Mouse (Mus musculus): Measurements from ENCODE around the gene Slc7a7. TPM values are rescaled to one million over a fixed set of nuclear protein-coding genes. Genes with fewer than 3 reads are reported as not detected.
A peak's percentile ranks its signal among the peaks of the same experiment; 100 is the strongest.

Slc7a7 gene
- polyA plus RNA-seq, 1 experiment, result 341 TPM

- 88% methylated on average over 2 of the region's 2 CpGs for WGBS
- TF ChIP-seq CTCF (IDR thresholded peaks at IDR 0.05; ENCODE audit: extremely low read depth, insufficient read length, insufficient replicate concordance, low read depth, low read length), result no peak
- no peak for TF ChIP-seq POLR2A (IDR thresholded peaks at IDR 0.05; ENCODE audit: low read depth, low read length)
These were observed 3.4 kb upstream of the Slc7a7 start for GRCm38 (mm10) chr14:54421014-54421413.

DNA sequence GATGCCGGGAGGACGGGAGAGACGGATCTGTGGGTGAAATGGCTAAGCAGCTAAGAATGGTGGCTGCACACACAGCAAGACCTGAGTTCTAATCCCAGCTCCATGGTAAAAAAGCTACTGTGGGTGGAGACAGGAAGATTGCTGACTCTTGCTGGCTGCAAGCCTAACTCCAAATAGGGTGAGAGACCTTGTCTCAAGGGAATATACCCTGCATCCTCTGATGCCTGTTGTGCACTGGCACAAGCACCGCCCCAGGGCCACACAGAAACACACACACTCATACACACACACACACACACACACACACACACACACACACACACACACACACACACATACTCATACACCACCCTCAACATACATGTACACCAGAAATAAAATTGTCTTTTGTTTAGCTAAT is 750 bp downstream of the Slc7a7 start:
- peaks cover 17% of the 10 kb centered on the region for H3K4me1 ChIP-seq (ENCODE audit: control insufficient read depth, insufficient read depth, insufficient read length, low read length)
- H3K27me3 ChIP-seq (ENCODE audit: control insufficient read depth, insufficient read depth, low read length), result no peaks in the 10 kb centered on the region
- H3K36me3 ChIP-seq (ENCODE audit: control insufficient read depth, insufficient read depth, low read length), result no peaks in the 10 kb centered on the region
- 89% methylated on average over 4 of the region's 4 CpGs for WGBS
- H3K27ac ChIP-seq (ENCODE audit: insufficient read depth, low read depth, low read length), result no peak overlapping the region
- H3K4me3 ChIP-seq (ENCODE audit: low read depth, low read length), result no peak overlapping the region
- TF ChIP-seq CTCF (IDR thresholded peaks at IDR 0.05; ENCODE audit: extremely low read depth, insufficient read length, insufficient replicate concordance, low read depth, low read length) (no peak), POLR2A (IDR thresholded peaks at IDR 0.05; ENCODE audit: low read depth, low read length) (no peak)

More at GRCm38 (mm10) chr14:54421014-54421413, 3.4 kb upstream of the Slc7a7 start:
- Histone ChIP-seq H3K27me3 (ENCODE audit: control insufficient read depth, insufficient read depth, low read length) (no peaks in the 10 kb centered on the region), H3K4me3 (ENCODE audit: low read depth, low read length) (no peak overlapping the region), H3K36me3 (ENCODE audit: control insufficient read depth, insufficient read depth, low read length) (no peaks in the 10 kb centered on the region), H3K4me1 (ENCODE audit: control insufficient read depth, insufficient read depth, insufficient read length, low read length) (no peaks in the 10 kb centered on the region; the same call in 1 of the 2 replicates), H3K27ac (ENCODE audit: insufficient read depth, low read depth, low read length) (no peak overlapping the region)

GRCm38 (mm10) chr14:54416229-54416775 is 1.3 kb downstream of the Slc7a7 start:
- TF ChIP-seq POLR2A (IDR thresholded peaks at IDR 0.05; ENCODE audit: low read depth, low read length) (no peak), CTCF (IDR thresholded peaks at IDR 0.05; ENCODE audit: extremely low read depth, insufficient read length, insufficient replicate concordance, low read depth, low read length) (no peak)
- 76% methylated on average over 5 of the region's 5 CpGs for WGBS
- H3K27ac ChIP-seq (ENCODE audit: insufficient read depth, low read depth, low read length), result no peak overlapping the region
- H3K36me3 ChIP-seq (ENCODE audit: control insufficient read depth, insufficient read depth, low read length), result no peaks in the 10 kb centered on the region
- no peaks in the 10 kb centered on the region for H3K27me3 ChIP-seq (ENCODE audit: control insufficient read depth, insufficient read depth, low read length)
- H3K4me3 ChIP-seq (ENCODE audit: low read depth, low read length), result no peak overlapping the region
- H3K4me1 ChIP-seq (ENCODE audit: control insufficient read depth, insufficient read depth, insufficient read length, low read length), result peaks cover 17% of the 10 kb centered on the region

GRCm38 (mm10) chr14:54415241-54416020 is 2.1 kb downstream of the Slc7a7 start:
- Histone ChIP-seq H3K27ac (ENCODE audit: insufficient read depth, low read depth, low read length) (no peak overlapping the region), H3K4me1 (ENCODE audit: control insufficient read depth, insufficient read depth, insufficient read length, low read length) (peaks cover 19% of the 10 kb centered on the region), H3K36me3 (ENCODE audit: control insufficient read depth, insufficient read depth, low read length) (no peaks in the 10 kb centered on the region), H3K4me3 (ENCODE audit: low read depth, low read length) (no peak overlapping the region), H3K27me3 (ENCODE audit: control insufficient read depth, insufficient read depth, low read length) (no peaks in the 10 kb centered on the region)
- TF ChIP-seq POLR2A (IDR thresholded peaks at IDR 0.05; ENCODE audit: low read depth, low read length) (no peak), CTCF (IDR thresholded peaks at IDR 0.05; ENCODE audit: extremely low read depth, insufficient read length, insufficient replicate concordance, low read depth, low read length) (no peak)
- 34% methylated on average over 13 of the region's 13 CpGs for WGBS

DNA sequence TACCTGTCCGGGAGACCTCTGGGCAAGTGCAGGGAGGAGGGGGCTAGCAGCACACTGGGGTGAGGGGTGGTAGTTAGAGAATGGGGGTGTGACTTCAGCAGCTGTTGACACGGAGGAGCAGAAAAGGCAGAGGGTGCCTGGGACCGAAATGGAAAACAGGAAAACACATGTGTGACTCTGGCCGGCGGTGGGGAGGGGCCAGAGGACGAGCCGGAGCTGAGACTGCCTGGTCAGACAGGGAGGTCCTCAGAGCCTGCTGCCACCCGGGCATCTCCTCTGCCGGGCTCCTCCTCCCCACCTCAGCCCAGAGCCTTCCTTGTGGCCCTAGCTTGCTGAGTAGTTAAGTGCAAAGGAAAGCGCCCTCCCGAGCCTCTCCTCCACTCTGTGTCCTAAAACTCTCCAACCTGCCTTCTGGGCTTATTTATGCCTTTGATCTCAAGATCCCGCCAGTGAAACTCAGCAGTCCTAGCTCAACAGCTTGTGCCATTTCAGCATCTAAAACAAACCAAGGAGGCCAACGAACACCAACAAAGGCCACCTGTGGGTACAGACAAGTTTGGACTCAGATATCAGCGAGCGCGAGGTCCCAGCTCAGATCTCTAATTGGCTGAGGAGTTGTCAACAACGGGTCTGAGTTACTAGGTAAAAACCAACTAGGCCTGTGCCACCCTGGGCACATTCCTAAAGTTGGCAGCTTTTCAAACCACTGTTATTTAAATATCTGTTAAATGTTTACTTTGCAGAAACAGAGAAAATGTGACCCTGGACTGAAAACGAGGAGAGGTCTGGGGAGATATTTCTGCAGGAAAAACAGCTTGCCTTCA is 3.5 kb downstream of the Slc7a7 start:
- Histone ChIP-seq H3K36me3 (ENCODE audit: control insufficient read depth, insufficient read depth, low read length) (no peaks in the 10 kb centered on the region), H3K27me3 (ENCODE audit: control insufficient read depth, insufficient read depth, low read length) (no peaks in the 10 kb centered on the region), H3K27ac (ENCODE audit: insufficient read depth, low read depth, low read length) (peak overlapping the region; percentile 47), H3K4me1 (ENCODE audit: control insufficient read depth, insufficient read depth, insufficient read length, low read length) (peaks cover 19% of the 10 kb centered on the region), H3K4me3 (ENCODE audit: low read depth, low read length) (peak overlapping the region; percentile 31)
- WGBS, result 9% methylated on average over 18 of the region's 18 CpGs
- TF ChIP-seq CTCF (IDR thresholded peaks at IDR 0.05; ENCODE audit: extremely low read depth, insufficient read length, insufficient replicate concordance, low read depth, low read length) (no peak), POLR2A (IDR thresholded peaks at IDR 0.05; ENCODE audit: low read depth, low read length) (no peak)

DNA sequence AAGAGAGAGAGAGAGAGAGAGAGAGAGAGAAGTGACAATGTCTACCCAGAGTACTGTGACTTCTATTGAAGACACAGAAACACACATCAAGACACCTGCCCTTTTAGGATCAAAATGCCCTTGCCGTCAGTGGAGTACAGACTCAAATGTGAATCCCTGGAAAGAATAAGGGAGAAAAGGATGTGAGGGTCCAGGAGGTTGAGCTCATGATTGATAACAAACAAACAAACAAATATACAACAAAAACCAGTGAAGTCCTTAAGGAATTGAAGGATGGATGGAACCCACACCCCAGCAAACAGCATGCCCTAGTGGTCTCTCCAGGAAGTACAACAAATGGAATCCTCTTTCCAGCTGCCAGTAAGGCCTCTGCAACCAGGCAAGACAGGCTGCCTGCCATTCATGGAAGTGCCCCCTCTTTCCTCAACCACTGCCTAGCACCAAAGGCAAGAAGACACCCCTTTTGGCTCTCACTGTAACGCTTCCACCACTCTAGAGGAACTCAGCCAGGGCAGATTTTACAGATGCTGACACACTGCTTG is 4.9 kb downstream of the Slc7a7 start:
- TF ChIP-seq POLR2A (IDR thresholded peaks at IDR 0.05; ENCODE audit: low read depth, low read length) (no peak), CTCF (IDR thresholded peaks at IDR 0.05; ENCODE audit: extremely low read depth, insufficient read length, insufficient replicate concordance, low read depth, low read length) (peak; percentile 65; the same call in 1 of the 2 replicates)
- Histone ChIP-seq H3K36me3 (ENCODE audit: control insufficient read depth, insufficient read depth, low read length) (0 out of 2 replicates have a peak, but pooled peaks cover 6% of the 10 kb centered on the region), H3K27ac (ENCODE audit: insufficient read depth, low read depth, low read length) (no peak overlapping the region; the same call in 1 of the 2 replicates), H3K4me3 (ENCODE audit: low read depth, low read length) (no peak overlapping the region), H3K27me3 (ENCODE audit: control insufficient read depth, insufficient read depth, low read length) (no peaks in the 10 kb centered on the region), H3K4me1 (ENCODE audit: control insufficient read depth, insufficient read depth, insufficient read length, low read length) (peaks cover 24% of the 10 kb centered on the region)
- WGBS, result 67% methylated on average over 2 of the region's 2 CpGs

Measured in small intestine, adult 2 months (tissue).